Mouse (Mus musculus): ENCODE measurements around the gene Gm27021. TPM values are rescaled to one million over a fixed set of nuclear protein-coding genes. Genes with fewer than 3 reads are reported as not detected.

Gm27021 gene
- polyA plus RNA-seq, 1 experiment from 2014 or later: 2.1 TPM

DNA sequence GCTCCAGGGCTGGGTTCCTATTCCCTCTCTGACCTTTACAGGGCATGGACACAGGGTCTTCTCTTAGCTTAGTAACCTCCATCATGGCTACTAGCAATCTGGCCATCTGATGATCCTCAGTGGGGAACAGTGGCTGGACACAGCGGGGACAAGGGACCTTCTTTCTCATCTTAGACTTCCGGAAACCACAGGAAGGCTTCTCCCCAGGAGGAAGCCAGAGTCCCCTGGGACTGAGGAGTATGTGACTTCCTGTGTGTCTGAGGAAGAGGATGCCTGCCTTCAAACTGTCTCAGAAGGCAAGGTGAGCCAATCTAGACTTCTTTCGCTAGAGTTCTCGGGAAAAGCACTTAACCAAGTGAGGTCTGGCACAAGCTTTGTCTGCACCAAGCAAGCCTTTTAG is 32.2 kb upstream of the Gm27021 start:
- Histone ChIP-seq H3K36me3 (ENCODE audit: control insufficient read depth, insufficient read depth, low read length) (no peaks in the 10 kb centered on the region), H3K4me1 (ENCODE audit: control insufficient read depth, insufficient read depth, low read length) (no peaks in the 10 kb centered on the region), H3K4me3 (ENCODE audit: low read depth, low read length) (no peak overlapping the region), H3K4me2 (ENCODE audit: low read depth, severe bottlenecking) (no peak overlapping the region), H3K27ac (replicated peaks; ENCODE audit: low read depth, low read length) (no peak overlapping the region), H3K27me3 (ENCODE audit: control insufficient read depth, insufficient read depth, low read length) (no peaks in the 10 kb centered on the region), H3K9ac (ENCODE audit: low read length) (no peak overlapping the region), H3K9me3 (ENCODE audit: control insufficient read depth, low read length) (no peaks in the 10 kb centered on the region)
- DNase-seq (ENCODE audit: low spot score): no peak
- no peak for ATAC-seq (ENCODE audit: insufficient number of reproducible peaks, low FRiP score, low TSS enrichment, low read depth)
- WGBS: 93% methylated on average over 4 of the region's 4 CpGs

DNA sequence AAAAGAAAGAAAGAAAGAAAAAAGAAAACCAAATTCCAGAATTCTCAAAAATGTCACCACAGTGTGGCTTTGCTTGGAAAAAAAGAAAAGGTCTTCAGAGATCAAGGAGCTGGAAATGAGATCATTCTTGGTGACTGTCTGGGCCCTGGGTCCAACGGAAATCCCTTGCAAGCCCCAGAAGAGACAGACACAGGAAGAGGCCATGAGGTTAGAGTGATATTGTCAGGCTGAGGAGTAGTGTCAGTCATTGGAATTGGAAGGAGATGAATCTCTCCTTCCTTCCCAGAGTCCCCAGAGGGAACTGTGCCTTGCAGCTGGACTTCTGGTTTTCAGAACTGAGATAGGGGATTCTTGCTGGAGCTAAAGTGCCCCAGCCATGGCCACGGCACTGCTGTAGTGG is 31.7 kb upstream of the Gm27021 start:
- no peak overlapping the region for H3K27ac ChIP-seq (replicated peaks; ENCODE audit: low read depth, low read length)
- H3K4me1 ChIP-seq (ENCODE audit: control insufficient read depth, insufficient read depth, low read length): no peaks in the 10 kb centered on the region
- no peaks in the 10 kb centered on the region for H3K27me3 ChIP-seq (ENCODE audit: control insufficient read depth, insufficient read depth, low read length)
- DNase-seq (ENCODE audit: low spot score) (no peak), ATAC-seq (ENCODE audit: insufficient number of reproducible peaks, low FRiP score, low TSS enrichment, low read depth) (no peak)
- WGBS: 89% methylated on average over 2 of the region's 2 CpGs
- H3K4me3 ChIP-seq (ENCODE audit: low read depth, low read length): no peak overlapping the region
- H3K4me2 ChIP-seq (ENCODE audit: low read depth, severe bottlenecking): no peak overlapping the region
- no peaks in the 10 kb centered on the region for H3K9me3 ChIP-seq (ENCODE audit: control insufficient read depth, low read length)
- H3K36me3 ChIP-seq (ENCODE audit: control insufficient read depth, insufficient read depth, low read length): no peaks in the 10 kb centered on the region
- no peak overlapping the region for H3K9ac ChIP-seq (ENCODE audit: low read length)

DNA sequence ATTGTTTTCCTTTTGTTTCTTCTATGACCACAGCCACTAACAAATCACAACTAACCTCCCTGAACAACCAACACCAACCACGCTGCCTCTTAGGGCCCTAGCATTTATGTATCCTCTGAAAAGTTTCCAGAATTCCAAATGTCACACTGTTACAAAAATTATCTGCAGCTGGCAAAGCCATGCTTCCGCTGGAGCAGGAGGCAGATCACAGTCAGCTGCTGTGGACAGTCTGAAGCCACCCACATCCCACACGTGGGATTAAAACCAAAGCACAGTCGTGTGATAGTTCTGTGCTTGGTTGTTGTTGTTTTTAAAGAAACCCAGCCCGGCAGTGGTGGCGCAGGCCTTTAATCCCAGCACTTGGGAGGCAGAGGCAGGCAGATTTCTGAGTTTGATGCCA is 31.2 kb upstream of the Gm27021 start:
- Histone ChIP-seq H3K36me3 (ENCODE audit: control insufficient read depth, insufficient read depth, low read length) (no peaks in the 10 kb centered on the region), H3K4me2 (ENCODE audit: low read depth, severe bottlenecking) (no peak overlapping the region), H3K4me3 (ENCODE audit: low read depth, low read length) (no peak overlapping the region), H3K27me3 (ENCODE audit: control insufficient read depth, insufficient read depth, low read length) (no peaks in the 10 kb centered on the region), H3K9me3 (ENCODE audit: control insufficient read depth, low read length) (no peaks in the 10 kb centered on the region), H3K9ac (ENCODE audit: low read length) (no peak overlapping the region), H3K4me1 (ENCODE audit: control insufficient read depth, insufficient read depth, low read length) (peaks cover under 1% of the 10 kb centered on the region; the same call in 1 of the 2 replicates), H3K27ac (replicated peaks; ENCODE audit: low read depth, low read length) (no peak overlapping the region)
- DNase-seq (ENCODE audit: low spot score) (no peak), ATAC-seq (ENCODE audit: insufficient number of reproducible peaks, low FRiP score, low TSS enrichment, low read depth) (no peak)
- WGBS: 84% methylated on average over 6 of the region's 6 CpGs

DNA sequence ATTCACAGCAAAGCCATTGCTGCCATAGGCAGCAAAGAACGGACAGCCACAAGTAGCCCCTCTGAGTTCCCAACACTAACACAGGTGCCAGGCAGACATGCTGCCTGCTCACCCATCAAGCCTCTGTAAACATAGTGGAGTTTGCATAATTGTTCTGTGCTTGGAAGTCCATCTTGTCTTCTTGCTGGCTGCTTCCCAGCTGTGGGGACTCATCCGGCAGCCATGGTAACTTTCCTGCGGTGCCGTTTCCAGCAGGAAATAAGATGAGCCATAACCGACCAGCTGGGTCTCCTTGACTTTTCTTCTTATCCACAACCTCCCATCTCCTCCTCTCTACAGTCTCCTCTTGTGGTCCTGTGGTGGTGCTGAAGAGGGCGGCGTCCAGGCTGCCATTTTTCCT is 30.5 kb upstream of the Gm27021 start:
- no peak for ATAC-seq (ENCODE audit: insufficient number of reproducible peaks, low FRiP score, low TSS enrichment, low read depth)
- no peak overlapping the region for H3K4me3 ChIP-seq (ENCODE audit: low read depth, low read length)
- WGBS: 92% methylated on average over 7 of the region's 7 CpGs
- no peaks in the 10 kb centered on the region for H3K36me3 ChIP-seq (ENCODE audit: control insufficient read depth, insufficient read depth, low read length)
- H3K4me1 ChIP-seq (ENCODE audit: control insufficient read depth, insufficient read depth, low read length): peaks cover 4% of the 10 kb centered on the region; the same call in 1 of the 2 replicates
- H3K27ac ChIP-seq (replicated peaks; ENCODE audit: low read depth, low read length): no peak overlapping the region
- no peak overlapping the region for H3K4me2 ChIP-seq (ENCODE audit: low read depth, severe bottlenecking)
- no peaks in the 10 kb centered on the region for H3K9me3 ChIP-seq (ENCODE audit: control insufficient read depth, low read length)
- H3K27me3 ChIP-seq (ENCODE audit: control insufficient read depth, insufficient read depth, low read length): no peaks in the 10 kb centered on the region
- no peak overlapping the region for H3K9ac ChIP-seq (ENCODE audit: low read length)
- DNase-seq (ENCODE audit: low spot score): no peak

DNA sequence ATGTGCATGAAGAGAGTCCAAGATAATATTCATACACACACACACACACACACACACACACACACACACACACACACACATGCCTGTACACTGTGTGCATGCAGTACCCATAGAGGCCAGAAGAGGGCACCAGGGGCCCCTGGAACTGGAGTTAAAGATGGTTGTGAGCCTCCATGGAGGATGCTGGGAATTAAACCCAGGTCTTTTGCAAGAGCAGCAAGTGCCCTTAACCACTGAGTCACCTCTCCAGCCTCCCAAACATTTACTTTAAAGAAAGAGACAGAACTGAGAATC is 30.0 kb upstream of the Gm27021 start:
- Histone ChIP-seq H3K4me2 (ENCODE audit: low read depth, severe bottlenecking) (no peak overlapping the region), H3K9ac (ENCODE audit: low read length) (no peak overlapping the region), H3K27me3 (ENCODE audit: control insufficient read depth, insufficient read depth, low read length) (no peaks in the 10 kb centered on the region), H3K4me3 (ENCODE audit: low read depth, low read length) (no peak overlapping the region), H3K4me1 (ENCODE audit: control insufficient read depth, insufficient read depth, low read length) (peaks cover 4% of the 10 kb centered on the region; the same call in 1 of the 2 replicates), H3K27ac (replicated peaks; ENCODE audit: low read depth, low read length) (no peak overlapping the region), H3K9me3 (ENCODE audit: control insufficient read depth, low read length) (no peaks in the 10 kb centered on the region), H3K36me3 (ENCODE audit: control insufficient read depth, insufficient read depth, low read length) (no peaks in the 10 kb centered on the region)
- no peak for DNase-seq (ENCODE audit: low spot score)
- no peak for ATAC-seq (ENCODE audit: insufficient number of reproducible peaks, low FRiP score, low TSS enrichment, low read depth)

DNA sequence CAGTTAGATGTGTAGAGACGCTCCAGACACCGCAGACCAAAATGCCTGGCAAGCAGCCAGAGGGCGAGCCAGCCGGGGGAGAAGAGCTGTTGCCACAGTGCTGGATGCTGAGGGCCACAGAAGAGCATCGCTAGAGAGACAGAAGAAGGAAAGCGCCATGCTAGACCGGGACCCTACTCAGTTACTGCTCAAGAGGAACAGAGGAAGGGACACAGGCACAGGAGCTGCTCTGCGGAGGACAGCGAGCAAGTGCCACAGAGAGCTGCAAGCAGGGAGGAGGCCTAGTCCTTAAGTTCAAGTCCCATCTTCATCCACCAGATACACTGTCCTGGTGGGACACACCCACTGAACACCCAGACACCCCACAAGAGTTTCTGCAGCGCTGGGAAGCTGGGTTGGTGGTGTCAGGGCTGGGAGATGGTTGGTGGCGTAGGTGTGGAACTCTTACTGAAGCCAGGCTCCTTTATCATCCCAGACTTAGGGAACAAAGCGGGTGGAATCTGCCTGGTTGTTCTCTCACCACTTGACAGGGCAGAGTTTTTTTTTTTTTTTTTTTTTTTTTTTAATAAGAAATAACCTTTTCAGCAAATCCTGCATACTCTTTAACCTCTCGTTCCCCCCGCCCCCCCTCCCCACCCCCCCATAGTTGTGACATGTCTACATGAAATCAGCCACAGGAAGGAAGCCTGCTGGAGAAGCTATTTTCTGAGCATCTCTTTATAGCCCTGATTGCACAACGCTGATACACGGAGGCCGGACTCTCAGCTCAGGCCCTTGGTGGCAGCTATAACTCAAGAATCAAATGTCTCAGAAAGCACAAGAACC is 29.5 kb upstream of the Gm27021 start:
- 84% methylated on average over 17 of the region's 17 CpGs for WGBS
- Histone ChIP-seq H3K27me3 (ENCODE audit: control insufficient read depth, insufficient read depth, low read length) (no peaks in the 10 kb centered on the region), H3K4me1 (ENCODE audit: control insufficient read depth, insufficient read depth, low read length) (peaks cover 4% of the 10 kb centered on the region; the same call in 1 of the 2 replicates), H3K9me3 (ENCODE audit: control insufficient read depth, low read length) (no peaks in the 10 kb centered on the region), H3K4me2 (ENCODE audit: low read depth, severe bottlenecking) (no peak overlapping the region), H3K4me3 (ENCODE audit: low read depth, low read length) (no peak overlapping the region), H3K9ac (ENCODE audit: low read length) (no peak overlapping the region), H3K36me3 (ENCODE audit: control insufficient read depth, insufficient read depth, low read length) (no peaks in the 10 kb centered on the region), H3K27ac (replicated peaks; ENCODE audit: low read depth, low read length) (no peak overlapping the region)
- DNase-seq (ENCODE audit: low spot score): no peak
- no peak for ATAC-seq (ENCODE audit: insufficient number of reproducible peaks, low FRiP score, low TSS enrichment, low read depth)

DNA sequence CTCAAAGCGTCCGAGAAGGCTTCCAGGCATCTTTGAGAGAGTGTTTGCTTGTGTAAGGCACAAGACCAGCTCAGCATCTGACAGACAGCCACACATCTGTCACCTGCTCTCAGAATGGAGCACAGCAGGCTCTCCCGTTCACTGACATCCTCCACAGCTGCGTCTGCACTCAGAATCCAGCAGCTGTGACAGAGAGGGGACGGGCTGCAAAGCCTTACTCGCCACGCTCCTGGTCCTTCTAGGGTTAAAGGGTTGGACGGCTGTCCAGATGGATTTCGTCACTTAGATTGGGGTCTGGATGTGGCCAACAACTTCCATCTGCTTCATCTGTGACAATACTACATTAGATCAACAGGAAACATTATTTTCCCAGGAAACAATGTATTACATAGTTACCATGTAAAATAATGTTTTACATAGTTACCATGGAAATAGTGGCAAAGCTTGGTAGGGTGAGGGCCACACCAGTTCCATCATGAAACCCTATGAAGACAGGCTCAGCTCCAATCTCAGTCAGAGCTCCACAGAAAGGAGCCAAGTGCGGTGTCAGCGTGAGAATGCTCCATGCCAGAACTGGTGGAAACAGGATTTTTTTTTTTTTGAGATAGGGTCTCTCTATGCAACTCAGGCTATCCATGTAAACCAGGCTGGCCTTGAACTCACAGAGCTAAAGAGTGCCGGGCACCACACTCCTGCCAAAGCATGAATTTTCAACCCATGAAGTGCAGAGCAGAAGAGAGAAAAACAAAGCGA is 28.7 kb upstream of the Gm27021 start:
- DNase-seq (ENCODE audit: low spot score): no peak

DNA sequence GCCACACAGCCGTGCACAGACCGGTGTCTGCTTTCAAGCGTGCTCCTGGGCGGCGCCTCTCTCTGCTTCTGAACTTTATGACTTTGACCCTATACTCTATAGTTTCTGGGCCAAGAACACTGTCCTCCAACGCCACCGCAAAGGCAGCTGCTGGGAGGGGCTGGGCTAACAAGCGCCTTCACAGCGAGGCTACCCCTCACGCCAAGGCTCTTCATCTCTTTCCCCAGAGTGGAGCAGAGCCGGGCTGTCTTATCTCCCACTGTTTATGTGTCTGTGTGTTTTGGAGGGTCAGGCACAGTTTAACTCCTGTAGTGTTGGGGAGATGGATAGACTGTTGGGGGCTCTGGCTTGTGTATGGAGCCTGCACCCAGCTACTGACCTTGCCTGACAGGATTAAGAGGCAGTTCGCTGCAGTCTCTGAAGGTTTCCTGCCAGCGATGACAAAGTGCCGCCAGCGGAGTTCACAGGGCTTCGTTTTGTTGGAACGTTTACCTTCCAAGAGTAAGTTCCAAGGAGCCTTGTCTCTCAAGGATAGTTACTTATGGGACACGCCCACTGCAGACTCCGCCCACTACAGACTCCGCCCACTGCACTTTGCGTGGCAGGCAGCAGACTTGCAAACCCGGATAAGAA is 26.1 kb upstream of the Gm27021 start:
- Histone ChIP-seq H3K36me3 (ENCODE audit: control insufficient read depth, insufficient read depth, low read length) (no peaks in the 10 kb centered on the region), H3K27me3 (ENCODE audit: control insufficient read depth, insufficient read depth, low read length) (no peaks in the 10 kb centered on the region), H3K4me3 (ENCODE audit: low read depth, low read length) (no peak overlapping the region), H3K27ac (replicated peaks; ENCODE audit: low read depth, low read length) (no peak overlapping the region), H3K4me2 (ENCODE audit: low read depth, severe bottlenecking) (no peak overlapping the region), H3K4me1 (ENCODE audit: control insufficient read depth, insufficient read depth, low read length) (peaks cover 4% of the 10 kb centered on the region; the same call in 1 of the 2 replicates), H3K9ac (ENCODE audit: low read length) (0 out of 2 replicates have a peak overlapping the region, but pooled peaks have one; percentile 19), H3K9me3 (ENCODE audit: control insufficient read depth, low read length) (no peaks in the 10 kb centered on the region)
- 23% methylated on average over 22 of the region's 22 CpGs for WGBS
- DNase-seq (ENCODE audit: low spot score): peak; percentile 49
- no peak for ATAC-seq (ENCODE audit: insufficient number of reproducible peaks, low FRiP score, low TSS enrichment, low read depth)

More for the DNA sequence above, 28.7 kb upstream of the Gm27021 start:
- H3K9ac ChIP-seq (ENCODE audit: low read length): no peak overlapping the region
- H3K4me1 ChIP-seq (ENCODE audit: control insufficient read depth, insufficient read depth, low read length): peaks cover 4% of the 10 kb centered on the region; the same call in 1 of the 2 replicates
- no peaks in the 10 kb centered on the region for H3K36me3 ChIP-seq (ENCODE audit: control insufficient read depth, insufficient read depth, low read length)
- H3K4me3 ChIP-seq (ENCODE audit: low read depth, low read length): no peak overlapping the region
- no peak overlapping the region for H3K4me2 ChIP-seq (ENCODE audit: low read depth, severe bottlenecking)
- H3K9me3 ChIP-seq (ENCODE audit: control insufficient read depth, low read length): no peaks in the 10 kb centered on the region
- H3K27ac ChIP-seq (replicated peaks; ENCODE audit: low read depth, low read length): no peak overlapping the region
- no peak for ATAC-seq (ENCODE audit: insufficient number of reproducible peaks, low FRiP score, low TSS enrichment, low read depth)
- 49% methylated on average over 13 of the region's 13 CpGs for WGBS
- no peaks in the 10 kb centered on the region for H3K27me3 ChIP-seq (ENCODE audit: control insufficient read depth, insufficient read depth, low read length)
